Mouse (Mus musculus) heart, embryonic 10.5 days (tissue): Measurements from ENCODE around the gene Ric8b. TPM values are rescaled to one million over a fixed set of nuclear protein-coding genes. Genes with fewer than 3 reads are reported as not detected.

ENCODE experiments used
- DNase-seq: peaks from one replicate; pipeline ENCODE4 v3.0.0-alpha.2; 2017; ENCODE audit warnings: low spot score
- H3K27ac ChIP-seq: fragments of 300-500 bp; sonication (generic); 2 replicates; pipeline ENCODE4 v1.5.1; 2016; ENCODE audit warnings: mild to moderate bottlenecking
- H3K27me3 ChIP-seq: fragments of 300-500 bp; sonication (generic); 2 replicates; pipeline ENCODE4 v1.6.1; 2016; ENCODE audit warnings: mild to moderate bottlenecking; ENCODE audit not compliant: poor library complexity, insufficient read depth, severe bottlenecking
- H3K36me3 ChIP-seq: fragments of 300-500 bp; sonication (generic); 2 replicates; pipeline ENCODE4 v1.6.1; 2016; ENCODE audit warnings: mild to moderate bottlenecking, moderate library complexity
- H3K4me1 ChIP-seq: fragments of 300-500 bp; sonication (generic); 2 replicates; pipeline ENCODE4 v1.6.1; 2016; ENCODE audit warnings: mild to moderate bottlenecking
- H3K4me3 ChIP-seq: fragments of 300-500 bp; sonication (generic); 2 replicates; pipeline ENCODE4 v1.5.1; 2016; ENCODE audit warnings: mild to moderate bottlenecking, moderate library complexity
- H3K9me3 ChIP-seq: fragments of 300-500 bp; sonication (generic); 2 replicates; pipeline ENCODE4 v1.6.1; 2016; ENCODE audit warnings: mild to moderate bottlenecking, moderate library complexity
- WGBS: fragments of 180-500 bp; shearing (Covaris S2); methylation state at CpG from one replicate; pipeline ENCODE4 v1.1.7; 2016; 5-methylcytosine and 5-hydroxymethylcytosine counted together
- polyA plus RNA-seq: library from polyadenylated mRNA; unstranded; fragments of >200 nt; fragmentation: Nextera tagmentation; extraction: Ambion mirVana; gene quantifications from 2 replicates; pipeline ENCODE4 v1.2.1, GENCODE M21; 2016

The Ric8b gene
- polyA plus RNA-seq = 21.0 and 23.5 TPM in 2 replicates

DNA sequence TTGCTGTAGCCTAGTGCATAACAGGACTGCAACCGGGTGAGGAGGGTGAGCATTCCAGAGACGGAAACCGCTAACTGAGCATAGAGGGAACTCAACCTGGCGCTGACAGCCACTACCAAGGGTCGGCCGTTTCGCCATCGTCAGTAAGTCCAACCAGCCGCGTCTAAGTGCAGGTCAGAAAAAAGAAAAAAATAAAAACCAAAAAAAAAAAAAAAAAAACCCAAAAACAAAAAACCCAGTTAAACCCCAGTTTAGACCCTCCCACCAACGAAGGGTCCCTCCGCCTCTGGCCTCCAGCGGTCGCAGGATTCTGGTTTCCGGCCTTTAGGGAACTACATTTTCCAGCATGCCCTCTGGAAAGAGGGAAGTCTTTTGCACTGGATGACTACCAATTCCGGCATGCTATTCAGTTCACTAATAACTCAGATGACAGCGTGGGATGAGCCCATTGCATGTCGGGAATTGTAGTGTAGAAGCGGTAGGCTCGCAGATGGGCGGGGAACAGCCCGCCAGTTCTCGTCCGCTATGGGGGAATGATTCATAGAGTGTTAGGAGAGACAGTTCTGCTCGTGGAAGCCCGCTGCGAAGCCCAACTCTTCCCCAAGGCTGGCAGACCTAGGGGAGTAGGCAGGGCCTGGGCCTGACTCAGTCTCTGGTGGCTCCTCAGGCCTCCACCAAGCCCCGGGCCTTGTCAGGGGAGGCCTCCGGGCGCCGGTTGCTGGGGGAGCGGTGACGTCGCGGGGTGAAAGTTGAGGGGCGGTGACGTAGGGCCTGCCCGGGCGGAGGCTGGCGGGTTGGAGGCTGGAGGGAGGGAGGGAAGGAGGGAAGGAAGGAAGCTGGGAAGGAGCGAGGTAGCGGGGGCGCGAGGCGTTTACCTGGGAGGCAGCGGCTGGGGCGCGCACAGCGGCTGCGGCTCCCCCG lies at the start of gene Ric8b:
Ric8b (plus strand) TSS at position 807 of the 921 bp plus-strand sequence.
- H3K36me3 ChIP-seq = no peaks in the 10 kb centered on the region
- H3K9me3 ChIP-seq = no peaks in the 10 kb centered on the region
- H3K4me1 ChIP-seq = peaks cover 16% of the 10 kb centered on the region
- H3K4me3 ChIP-seq = peak within 1 kb of the TSS; percentile 92
- H3K27ac ChIP-seq = peak within 1 kb of the TSS; percentile 96
- WGBS = under 1% methylated on average over 50 of the region's 51 CpGs
- peak; percentile 98 for DNase-seq
- no peaks in the 10 kb centered on the region for H3K27me3 ChIP-seq

DNA sequence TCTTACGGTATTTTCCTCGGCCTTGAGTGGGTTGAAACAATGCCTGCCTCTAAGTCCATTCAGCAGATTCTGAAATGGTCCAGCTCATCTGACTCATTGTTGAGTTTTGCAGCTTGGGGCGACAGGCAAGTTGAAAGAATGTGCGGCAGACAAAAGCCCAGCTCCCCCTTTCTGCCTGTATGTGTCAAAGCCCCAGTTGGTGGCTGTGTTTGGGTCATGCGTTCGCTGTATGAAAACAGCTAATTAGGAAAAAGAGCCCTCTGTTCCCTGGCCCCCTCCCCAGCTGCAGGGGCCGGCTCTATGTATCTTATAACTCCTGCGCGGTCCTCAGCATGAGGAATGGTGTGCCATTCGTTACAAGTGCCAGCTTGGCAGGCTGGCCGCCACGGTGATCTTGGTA lies 46.1 kb upstream of the Ric8b start:
- no peaks in the 10 kb centered on the region for H3K9me3 ChIP-seq
- no peaks in the 10 kb centered on the region for H3K36me3 ChIP-seq
- no peaks in the 10 kb centered on the region for H3K4me1 ChIP-seq
- peaks cover 45% of the 10 kb centered on the region for H3K27me3 ChIP-seq
- no peak for DNase-seq
- WGBS = 71% methylated on average over 12 of the region's 12 CpGs
- no peak overlapping the region for H3K4me3 ChIP-seq
- no peak overlapping the region for H3K27ac ChIP-seq

DNA sequence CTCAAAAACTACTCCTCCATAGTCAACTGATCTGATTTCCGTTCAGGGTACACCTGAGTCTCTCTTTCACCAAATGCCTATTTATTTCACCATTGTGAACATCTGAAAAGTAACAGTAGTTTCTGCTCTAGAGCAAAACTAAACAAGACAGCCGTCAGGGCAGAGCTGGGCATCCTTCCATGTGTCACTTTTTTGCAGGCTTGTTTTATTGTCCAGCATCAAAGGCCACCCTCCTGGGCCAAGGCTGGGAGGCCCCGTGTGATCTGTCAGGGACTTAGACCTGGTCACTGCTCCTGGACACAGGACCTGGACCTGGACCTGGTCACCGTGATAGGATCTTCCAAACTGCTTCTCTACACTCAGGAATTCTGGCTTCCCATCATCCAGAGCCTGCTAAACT lies 45.5 kb upstream of the Ric8b start:
- Histone ChIP-seq H3K4me3 (no peak overlapping the region), H3K36me3 (no peaks in the 10 kb centered on the region), H3K27ac (no peak overlapping the region), H3K27me3 (peaks cover 39% of the 10 kb centered on the region), H3K4me1 (no peaks in the 10 kb centered on the region), H3K9me3 (no peaks in the 10 kb centered on the region)
- DNase-seq = no peak
- 83% methylated on average over 4 of the region's 4 CpGs for WGBS

DNA sequence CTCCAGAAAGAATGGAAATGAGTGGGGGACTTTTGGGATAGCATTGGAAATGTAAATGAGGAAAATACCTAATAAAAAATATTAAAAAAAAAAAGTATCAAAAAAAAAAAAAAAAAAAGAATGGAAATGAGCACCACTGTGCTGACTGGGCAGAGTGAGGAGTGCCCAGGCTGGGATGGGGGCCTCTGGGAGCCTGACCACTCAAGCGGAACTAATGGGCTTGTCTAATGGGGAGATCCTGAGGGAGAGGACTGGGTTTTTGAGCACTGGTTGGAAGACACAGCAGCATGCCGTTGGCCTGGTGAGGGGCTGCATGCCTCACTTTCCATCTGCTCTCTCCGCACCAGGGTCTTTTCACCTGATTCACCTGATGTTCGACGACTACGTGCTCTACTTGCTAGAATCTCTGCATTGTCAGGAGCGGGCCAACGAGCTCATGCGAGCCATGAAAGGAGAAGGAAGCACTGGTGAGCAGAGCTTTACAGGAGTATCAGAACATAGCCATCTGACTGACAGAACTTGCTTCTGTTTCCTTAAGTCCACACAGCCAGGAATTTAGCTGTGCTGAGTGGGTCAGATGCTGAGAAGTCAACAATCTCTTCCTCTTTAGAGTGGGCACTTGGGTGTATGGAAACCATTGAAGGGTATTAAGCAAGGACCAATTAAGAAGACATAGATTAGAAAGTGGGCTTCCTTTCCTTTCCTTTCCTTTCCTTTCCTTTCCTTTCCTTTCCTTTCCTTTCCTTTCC lies 37.4 kb upstream of the Ric8b start:
- peaks cover 3% of the 10 kb centered on the region; the same call in 1 of the 2 replicates for H3K27me3 ChIP-seq
- H3K9me3 ChIP-seq = no peaks in the 10 kb centered on the region
- WGBS = 72% methylated on average over 9 of the region's 9 CpGs
- H3K4me3 ChIP-seq = no peak overlapping the region
- no peak overlapping the region for H3K27ac ChIP-seq
- H3K4me1 ChIP-seq = no peaks in the 10 kb centered on the region
- no peaks in the 10 kb centered on the region for H3K36me3 ChIP-seq
- no peak for DNase-seq

DNA sequence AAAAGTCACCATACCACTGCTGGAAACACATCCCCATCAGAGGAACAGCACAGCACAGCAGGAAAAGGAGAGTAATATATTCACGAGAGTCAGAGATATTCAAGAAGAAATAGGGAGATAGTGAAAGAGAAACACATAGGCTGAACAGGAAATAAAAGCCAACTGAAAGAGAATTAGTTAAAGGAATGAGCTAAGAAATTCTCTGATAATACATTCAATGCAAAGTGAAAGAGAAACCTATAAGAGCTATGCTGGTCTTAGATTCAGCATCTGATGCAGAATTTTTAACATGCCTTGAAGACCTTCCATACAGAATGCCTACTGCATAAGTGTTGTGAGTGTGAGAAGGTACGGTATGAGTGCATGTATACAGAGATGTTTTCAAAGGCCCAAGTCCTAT lies 34.9 kb upstream of the Ric8b start:
- peaks cover 3% of the 10 kb centered on the region; the same call in 1 of the 2 replicates for H3K27me3 ChIP-seq
- H3K4me3 ChIP-seq = no peak overlapping the region
- 0 out of 2 replicates have a peak, but pooled peaks cover 8% of the 10 kb centered on the region for H3K4me1 ChIP-seq
- 77% methylated on average over 2 of the region's 2 CpGs for WGBS
- no peaks in the 10 kb centered on the region for H3K9me3 ChIP-seq
- no peaks in the 10 kb centered on the region for H3K36me3 ChIP-seq
- no peak overlapping the region for H3K27ac ChIP-seq
- DNase-seq = no peak

DNA sequence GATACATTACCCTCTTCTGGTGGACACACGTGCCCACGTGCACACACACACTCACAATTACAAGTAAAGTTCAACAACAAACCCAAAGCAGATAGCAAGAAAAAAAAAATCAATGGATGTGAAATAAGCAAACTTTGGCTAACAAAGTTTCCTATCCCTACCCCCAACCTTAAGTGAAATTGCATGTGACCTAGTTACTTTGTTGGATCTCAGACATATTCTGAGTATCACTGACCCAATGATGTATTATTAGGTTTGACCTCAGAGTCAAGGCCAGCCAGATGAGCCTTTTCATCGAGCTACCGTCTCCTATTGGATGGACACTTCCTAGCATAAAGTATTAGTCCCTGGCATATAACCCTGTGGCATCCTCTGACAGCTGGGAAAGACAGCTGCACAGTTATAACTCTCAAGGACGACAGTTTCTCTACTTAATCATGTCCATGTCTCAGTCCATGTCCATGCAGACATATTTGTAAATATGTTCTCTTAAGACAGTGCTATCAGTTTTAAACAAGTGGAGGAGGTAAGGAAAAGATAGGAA lies 32.0 kb upstream of the Ric8b start:
- H3K27ac ChIP-seq = no peak overlapping the region
- no peak for DNase-seq

DNA sequence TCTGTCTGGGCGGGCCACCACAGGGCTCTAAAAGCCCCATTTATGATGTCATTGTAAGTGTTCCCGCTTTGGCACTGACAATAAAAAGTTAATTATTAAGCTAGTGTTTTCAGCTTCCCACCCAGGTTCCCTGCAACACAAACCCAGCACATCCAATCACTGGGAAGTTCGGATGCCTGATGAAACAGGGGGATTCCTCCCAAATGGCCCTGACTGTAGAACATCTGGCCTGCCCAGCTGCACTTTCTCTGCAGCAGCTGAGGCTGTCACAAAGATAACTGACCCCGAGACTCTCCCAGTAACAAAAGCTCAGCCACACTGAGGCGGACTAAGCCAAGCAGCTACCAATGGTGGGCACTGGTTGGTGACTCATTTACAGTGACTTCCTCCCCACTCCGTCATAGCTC lies 31.2 kb upstream of the Ric8b start:
- Histone ChIP-seq H3K9me3 (no peaks in the 10 kb centered on the region), H3K36me3 (no peaks in the 10 kb centered on the region), H3K27ac (no peak overlapping the region), H3K4me1 (0 out of 2 replicates have a peak, but pooled peaks cover 8% of the 10 kb centered on the region), H3K4me3 (no peak overlapping the region), H3K27me3 (peaks cover 11% of the 10 kb centered on the region; the same call in 1 of the 2 replicates)
- no peak for DNase-seq
- WGBS = 27% methylated on average over 6 of the region's 6 CpGs

More for the DNA sequence above, 32.0 kb upstream of the Ric8b start:
- H3K27me3 ChIP-seq = peaks cover 11% of the 10 kb centered on the region; the same call in 1 of the 2 replicates
- no peaks in the 10 kb centered on the region for H3K36me3 ChIP-seq
- 0 out of 2 replicates have a peak, but pooled peaks cover 8% of the 10 kb centered on the region for H3K4me1 ChIP-seq
- WGBS = 69% methylated on average over 5 of the region's 5 CpGs
- no peaks in the 10 kb centered on the region for H3K9me3 ChIP-seq
- H3K4me3 ChIP-seq = no peak overlapping the region

DNA sequence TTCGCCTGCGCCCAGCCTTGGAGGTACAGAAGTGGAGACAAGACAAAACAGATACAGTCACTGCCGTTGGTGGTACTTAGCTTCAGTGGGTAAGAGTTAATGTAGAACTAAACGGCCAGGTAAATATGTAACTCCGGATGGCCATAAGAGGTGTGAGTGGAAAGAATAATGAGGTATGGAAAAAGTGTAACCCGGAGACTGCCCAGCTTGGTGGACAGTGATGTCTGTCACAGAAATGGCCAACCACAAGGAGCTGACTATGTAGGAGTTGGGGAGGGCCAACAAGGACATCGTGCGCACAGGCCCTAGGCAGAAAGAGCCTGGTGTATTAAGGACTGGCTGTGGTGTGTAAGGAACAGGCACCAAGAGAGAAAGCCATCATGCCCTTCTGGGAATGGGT lies 30.6 kb upstream of the Ric8b start:
- no peaks in the 10 kb centered on the region for H3K36me3 ChIP-seq
- 82% methylated on average over 8 of the region's 8 CpGs for WGBS
- H3K4me3 ChIP-seq = no peak overlapping the region
- H3K9me3 ChIP-seq = no peaks in the 10 kb centered on the region
- H3K4me1 ChIP-seq = 0 out of 2 replicates have a peak, but pooled peaks cover 8% of the 10 kb centered on the region
- H3K27ac ChIP-seq = no peak overlapping the region
- H3K27me3 ChIP-seq = peaks cover 11% of the 10 kb centered on the region; the same call in 1 of the 2 replicates
- no peak for DNase-seq

DNA sequence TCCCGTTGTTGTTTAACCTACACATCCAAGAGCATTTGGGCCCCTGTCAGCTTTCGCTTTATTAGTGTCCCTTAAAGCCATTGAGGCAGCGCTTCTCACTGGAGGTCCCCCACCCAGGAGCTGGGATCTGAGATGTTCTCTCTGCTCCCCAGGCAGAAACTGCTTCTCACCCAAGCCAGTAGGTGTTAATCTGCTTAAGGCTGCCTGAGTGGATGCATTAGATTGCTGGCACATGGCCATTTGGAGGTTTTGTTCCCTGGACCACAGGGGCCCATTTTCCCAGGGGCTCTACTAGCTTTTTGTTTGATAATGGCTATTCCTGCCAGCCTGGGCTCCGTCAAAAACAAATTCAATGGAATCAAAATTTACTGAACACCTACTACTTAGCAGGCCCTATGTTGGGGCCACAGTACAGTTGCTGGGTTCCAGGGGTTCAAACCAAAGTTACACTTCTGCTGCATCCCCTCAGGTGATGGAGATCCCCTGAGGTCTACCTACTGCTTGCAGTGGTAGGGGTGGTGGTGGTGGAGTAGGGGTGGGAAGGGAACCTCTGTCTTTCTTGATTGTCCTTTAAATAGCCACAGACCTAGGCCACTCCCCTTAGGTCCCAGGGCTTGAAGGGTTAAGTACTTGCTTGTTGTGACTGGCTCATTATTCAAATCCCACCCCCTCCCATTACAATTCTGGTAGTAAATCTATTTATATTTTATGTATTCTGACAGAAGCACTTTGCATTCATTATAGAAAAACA lies 28.1 kb upstream of the Ric8b start:
- peaks cover 12% of the 10 kb centered on the region; the same call in 1 of the 2 replicates for H3K27me3 ChIP-seq
- H3K36me3 ChIP-seq = no peaks in the 10 kb centered on the region
- H3K4me1 ChIP-seq = 0 out of 2 replicates have a peak, but pooled peaks cover 8% of the 10 kb centered on the region
- no peaks in the 10 kb centered on the region for H3K9me3 ChIP-seq
- 37% methylated on average over 4 of the region's 4 CpGs for WGBS
- no peak overlapping the region for H3K27ac ChIP-seq
- DNase-seq = no peak
- no peak overlapping the region for H3K4me3 ChIP-seq

DNA sequence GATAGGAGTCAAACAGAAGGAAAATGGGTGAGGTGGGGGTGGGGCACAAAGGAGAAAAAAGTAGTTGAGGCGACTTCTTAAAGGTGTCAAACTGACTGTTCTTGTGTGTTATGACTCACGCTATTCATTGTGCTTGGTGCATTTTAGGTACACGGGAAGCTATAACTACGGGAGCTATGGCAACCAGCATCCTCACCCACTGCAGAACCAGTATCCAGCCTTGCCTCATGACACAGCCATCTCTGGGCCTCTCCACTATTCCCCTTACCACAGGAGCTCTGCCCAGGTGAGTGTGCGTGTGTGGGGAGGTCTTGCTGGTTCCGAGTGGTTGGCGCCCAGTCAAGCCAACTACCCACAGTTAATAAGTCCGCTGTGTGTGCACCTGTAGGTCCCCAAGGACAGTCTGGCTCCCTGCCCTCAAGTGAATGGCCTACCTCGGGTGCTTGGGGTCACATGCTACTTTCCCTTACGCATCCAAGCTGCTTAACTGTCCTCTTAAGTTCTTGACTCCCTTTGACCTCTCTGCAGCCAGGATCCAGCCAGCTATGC lies 21.5 kb upstream of the Ric8b start:
- WGBS = 85% methylated on average over 10 of the region's 10 CpGs
- no peak overlapping the region for H3K4me3 ChIP-seq
- no peaks in the 10 kb centered on the region for H3K36me3 ChIP-seq
- H3K9me3 ChIP-seq = no peaks in the 10 kb centered on the region
- H3K4me1 ChIP-seq = peaks cover 29% of the 10 kb centered on the region
- peak; percentile 39 for DNase-seq
- 0 out of 2 replicates have a peak, but pooled peaks cover 3% of the 10 kb centered on the region for H3K27me3 ChIP-seq
- no peak overlapping the region for H3K27ac ChIP-seq

DNA sequence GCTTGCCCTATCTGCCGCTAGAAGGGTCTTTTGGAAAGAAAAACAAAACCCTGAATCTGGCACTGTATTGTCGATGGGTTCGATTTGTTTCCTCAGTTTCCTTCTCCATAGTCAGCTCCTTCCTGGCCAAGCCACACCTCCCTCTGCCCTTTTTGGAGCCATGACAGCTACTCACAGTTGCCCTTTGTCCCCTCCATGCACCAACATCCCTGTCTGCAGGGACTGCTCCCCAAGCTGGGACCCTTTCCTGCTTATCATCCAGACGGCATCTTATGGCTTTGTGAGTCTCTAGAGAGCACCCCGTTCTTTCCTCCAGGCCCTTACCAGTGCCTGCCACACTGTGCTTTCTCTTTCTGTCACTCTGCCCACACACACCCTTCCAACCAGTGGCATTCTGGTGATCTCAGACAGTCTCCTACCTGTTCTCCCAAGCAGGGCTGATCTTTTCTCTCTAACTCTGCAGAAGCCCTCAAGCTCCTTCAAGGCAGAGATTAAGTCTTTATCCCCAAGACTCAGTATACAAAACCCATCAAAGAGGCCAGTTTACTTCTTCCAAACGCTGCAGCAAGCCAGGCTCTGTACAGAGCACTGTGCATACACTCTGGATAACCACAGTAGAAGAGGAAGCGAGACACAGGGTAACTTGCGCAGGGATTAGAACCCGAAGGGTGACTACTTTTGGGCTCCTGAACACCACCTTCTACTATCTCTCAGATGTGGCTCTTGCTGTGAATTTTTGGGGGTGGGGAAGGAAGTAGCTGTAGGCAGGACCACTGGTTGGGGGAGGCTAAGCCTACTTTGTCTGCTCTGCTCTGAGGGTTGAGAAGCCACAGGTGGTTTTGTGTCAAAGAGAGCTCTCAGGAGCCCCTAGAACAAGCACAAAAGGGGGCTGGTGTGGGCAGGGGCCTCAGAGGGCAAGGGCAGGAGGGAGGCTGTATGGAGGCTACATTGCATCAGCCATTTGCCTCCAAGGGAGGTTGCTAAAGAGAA lies 20.2 kb upstream of the Ric8b start:
- 51% methylated on average over 9 of the region's 9 CpGs for WGBS
- Histone ChIP-seq H3K4me1 (peaks cover 40% of the 10 kb centered on the region), H3K27me3 (0 out of 2 replicates have a peak, but pooled peaks cover 3% of the 10 kb centered on the region), H3K27ac (no peak overlapping the region; the same call in 1 of the 2 replicates), H3K4me3 (no peak overlapping the region), H3K36me3 (no peaks in the 10 kb centered on the region), H3K9me3 (no peaks in the 10 kb centered on the region)
- peak; percentile 71 for DNase-seq
